Comparison of ENCODE assay signal across 8 mouse cellular contexts in genomic region chr7:126502751-126503150, GRCm38 (mm10). TPM values are rescaled to one million over a fixed set of nuclear protein-coding genes. Genes with fewer than 3 reads are reported as not detected.
DNase-seq lines count a peak whose midpoint lies in the region; ATAC-seq lines count a peak whose summit lies in the region.

No protein-coding gene starts in this region.

- peaks cover 33% of the 10 kb centered on the region for H3K36me3 ChIP-seq in limb, embryonic 15.5 days
- peaks cover 27% of the 10 kb centered on the region; the same call in 1 of the 2 replicates for H3K36me3 ChIP-seq in stomach, embryonic 15.5 days

- peaks cover 7% of the 10 kb centered on the region for H3K4me1 ChIP-seq in limb, embryonic 15.5 days
- no peaks in the 10 kb centered on the region for H3K4me1 ChIP-seq in stomach, embryonic 15.5 days

- peak; percentile 69 for DNase-seq in CD4-positive, CD25-positive, alpha-beta regulatory T cell, adult 2 months (ENCODE audit: low read depth, low spot score)
- DNase-seq in ovary, postnatal 10 days (ENCODE audit: low spot score) = peak; percentile 49
- no peak for DNase-seq in ovary, postnatal 36 days (ENCODE audit: low spot score)
- no peak for DNase-seq in retina, embryonic 14.5 days (ENCODE audit: low spot score)
- DNase-seq in thymus, postnatal 25 days = no peak

- peak overlapping the region; percentile 67 for H3K4me2 ChIP-seq in limb, embryonic 15.5 days
- peak overlapping the region; percentile 63 for H3K4me2 ChIP-seq in stomach, embryonic 15.5 days

- peak overlapping the region; percentile 99 for H3K27ac ChIP-seq in limb, embryonic 15.5 days
- H3K27ac ChIP-seq in stomach, embryonic 15.5 days = peak overlapping the region; percentile 100

- H3K4me3 ChIP-seq in limb, embryonic 15.5 days = peak overlapping the region; percentile 58
- peak overlapping the region; percentile 100 for H3K4me3 ChIP-seq in stomach, embryonic 15.5 days (replicated peaks)

- no peak for ATAC-seq in CD4-positive, CD25-positive, alpha-beta regulatory T cell, adult 4 months
- ATAC-seq in limb, embryonic 15.5 days (ENCODE audit: insufficient number of reproducible peaks, low FRiP score, low TSS enrichment, low read depth) = 0 out of 2 replicates have a peak, but pooled peaks have one; percentile 1
- ATAC-seq in stomach, embryonic 15.5 days (ENCODE audit: insufficient read depth, low FRiP score, low read depth) = no peak

- no peaks in the 10 kb centered on the region for H3K27me3 ChIP-seq in limb, embryonic 15.5 days
- H3K27me3 ChIP-seq in stomach, embryonic 15.5 days (replicated peaks) = no peaks in the 10 kb centered on the region

- peak overlapping the region; percentile 92 for H3K9ac ChIP-seq in limb, embryonic 15.5 days
- peak overlapping the region; percentile 100 for H3K9ac ChIP-seq in stomach, embryonic 15.5 days

- H3K9me3 ChIP-seq in limb, embryonic 15.5 days = no peaks in the 10 kb centered on the region
- no peaks in the 10 kb centered on the region for H3K9me3 ChIP-seq in stomach, embryonic 15.5 days

- under 1% methylated on average over 40 of the region's 40 CpGs for WGBS in limb, embryonic 15.5 days
- WGBS in stomach, embryonic 15.5 days = under 1% methylated on average over 40 of the region's 40 CpGs

RNA-seq across cellular contexts. Expression of gene Atxn2l, which starts 0.5 kb away (rescaled TPM):
- polyA plus RNA-seq in CD4-positive, CD25-positive, alpha-beta regulatory T cell, adult 4 months (2017; shearing (Covaris generic)) = 10 to 100 TPM; 15.6 to 17.4 TPM
- 41.9 and 47.0 TPM in 2 replicates for polyA plus RNA-seq in limb, embryonic 15.5 days (2015; fragmentation: Nextera tagmentation; extraction: Ambion mirVana)
- 44.5 and 53.3 TPM in 2 replicates for polyA plus RNA-seq in stomach, embryonic 15.5 days (2015; fragmentation: Nextera tagmentation; extraction: Ambion mirVana)

RNA-seq across cellular contexts. Expression of gene Tufm, which starts 15.6 kb away (rescaled TPM):
- 10 to 100 TPM; 79.8 to 89.2 TPM for polyA plus RNA-seq in CD4-positive, CD25-positive, alpha-beta regulatory T cell, adult 4 months (2017; shearing (Covaris generic))
- polyA plus RNA-seq in limb, embryonic 15.5 days (2015; fragmentation: Nextera tagmentation; extraction: Ambion mirVana) = 120 and 130 TPM in 2 replicates
- 149 and 158 TPM in 2 replicates for polyA plus RNA-seq in stomach, embryonic 15.5 days (2015; fragmentation: Nextera tagmentation; extraction: Ambion mirVana)

RNA-seq across cellular contexts. Expression of gene Sh2b1, which starts 27.5 kb away (rescaled TPM):
- polyA plus RNA-seq in CD4-positive, CD25-positive, alpha-beta regulatory T cell, adult 4 months (2017; shearing (Covaris generic)) = 10 to 100 TPM; 11.5 to 13.1 TPM
- polyA plus RNA-seq in limb, embryonic 15.5 days (2015; fragmentation: Nextera tagmentation; extraction: Ambion mirVana) = 51.9 and 53.7 TPM in 2 replicates
- 39.2 and 44.4 TPM in 2 replicates for polyA plus RNA-seq in stomach, embryonic 15.5 days (2015; fragmentation: Nextera tagmentation; extraction: Ambion mirVana)

RNA-seq across cellular contexts. Expression of gene Atp2a1, which starts 39.8 kb away (rescaled TPM):
- under 1 TPM; 0.18 to 0.38 TPM for polyA plus RNA-seq in CD4-positive, CD25-positive, alpha-beta regulatory T cell, adult 4 months (2017; shearing (Covaris generic))
- 82.8 and 290 TPM in 2 replicates for polyA plus RNA-seq in limb, embryonic 15.5 days (2015; fragmentation: Nextera tagmentation; extraction: Ambion mirVana)
- polyA plus RNA-seq in stomach, embryonic 15.5 days (2015; fragmentation: Nextera tagmentation; extraction: Ambion mirVana) = 1.7 and 5.7 TPM in 2 replicates

Comparison
In these comparisons a context has a peak if more than half of its experiments do, and no peak if none do; other contexts are left out.
1. DNase-seq: peak in CD4-positive, CD25-positive, alpha-beta regulatory T cell, adult 2 months (single experiment) and ovary, postnatal 10 days (single experiment); none in ovary, postnatal 36 days (single experiment), retina, embryonic 14.5 days (single experiment) and thymus, postnatal 25 days (single experiment).